Mouse (Mus musculus): Measurements from ENCODE around the gene Tbc1d2.

DNA sequence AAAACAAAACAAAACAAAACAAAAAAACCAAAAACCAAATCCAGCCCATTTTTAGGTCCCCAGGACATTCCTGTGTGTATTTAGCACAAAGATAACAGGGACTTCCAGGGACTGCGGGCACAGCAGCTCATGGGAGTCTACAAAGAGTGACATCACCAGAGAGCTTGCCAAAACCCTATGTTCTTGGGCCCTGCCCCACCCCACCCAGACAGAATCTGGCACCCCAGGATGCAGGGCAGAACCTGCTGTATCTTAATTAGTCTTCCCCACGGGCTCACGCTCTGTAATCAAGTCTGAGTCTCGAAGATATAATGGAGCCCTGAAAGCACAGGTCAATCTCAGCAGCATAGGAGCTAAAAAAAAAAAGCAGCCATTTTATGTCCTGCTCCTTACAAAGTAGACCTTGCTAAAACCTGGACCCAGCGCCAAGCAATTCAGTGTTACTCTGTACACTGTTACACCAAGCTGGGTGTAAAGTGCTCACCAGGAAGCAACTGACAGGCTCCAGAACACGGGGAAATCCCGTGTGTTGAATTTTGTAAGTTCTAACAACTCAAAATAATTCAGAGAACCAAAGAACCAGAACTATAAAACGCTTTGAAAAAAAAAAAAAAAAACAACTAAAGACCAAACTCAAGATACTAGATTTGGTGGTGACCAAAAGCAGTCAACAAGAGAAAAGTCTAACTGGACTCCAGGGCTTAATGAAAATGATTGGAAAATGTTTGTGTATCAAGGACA, 82.9 kb downstream of the Tbc1d2 start:
- TF ChIP-seq CTCF (IDR thresholded peaks at IDR 0.05; ENCODE audit: extremely low read depth, insufficient read length, insufficient replicate concordance, low read depth, low read length) (no peak), POLR2A (IDR thresholded peaks at IDR 0.05; ENCODE audit: low read depth, low read length) (no peak)
